Mouse (Mus musculus): ENCODE results near the gene Hist2h2ac. TPM values are rescaled to one million over a fixed set of nuclear protein-coding genes. Genes with fewer than 3 reads are reported as not detected.
"Not testable (repeated sequence)": the region's sequence is repeated elsewhere in the genome, so short reads cannot be mapped to it uniquely, and the experiment has no call there.

Hist2h2ac gene
- polyA plus RNA-seq, 1 experiment from 2014 or later: 7.8 TPM

- no peak for DNase-seq (ENCODE audit: low spot score)
- no peak overlapping the region for H3K4me2 ChIP-seq (ENCODE audit: low read depth)
- H3K36me3 ChIP-seq (ENCODE audit: control insufficient read depth, insufficient read depth, low read length): no peaks in the 10 kb centered on the region
- H3K4me1 ChIP-seq (ENCODE audit: control insufficient read depth, insufficient read depth, low read length): 0 out of 2 replicates have a peak, but pooled peaks cover 2% of the 10 kb centered on the region
- 90% methylated on average over 3 of the region's 3 CpGs for WGBS
- no peak for ATAC-seq (ENCODE audit: insufficient read depth, low FRiP score, low TSS enrichment)
- H3K9ac ChIP-seq (ENCODE audit: low read length): no peak overlapping the region
- no peak overlapping the region for H3K4me3 ChIP-seq (ENCODE audit: low read depth, low read length)
- no peak overlapping the region for H3K27ac ChIP-seq (ENCODE audit: low read depth, low read length)
- H3K9me3 ChIP-seq (ENCODE audit: control insufficient read depth, low read length): no peaks in the 10 kb centered on the region
- H3K27me3 ChIP-seq (ENCODE audit: control insufficient read depth, insufficient read depth, low read length): no peaks in the 10 kb centered on the region
These were observed 31.1 kb upstream of the Hist2h2ac start for GRCm38 (mm10) chr3:96251787-96252186.

GRCm38 (mm10) chr3:96250890-96251289 lies 30.2 kb upstream of the Hist2h2ac start:
- ATAC-seq (ENCODE audit: insufficient read depth, low FRiP score, low TSS enrichment) (no peak), DNase-seq (ENCODE audit: low spot score) (no peak)
- H3K9me3 ChIP-seq (ENCODE audit: control insufficient read depth, low read length): no peaks in the 10 kb centered on the region
- H3K4me2 ChIP-seq (ENCODE audit: low read depth): no peak overlapping the region
- no peak overlapping the region for H3K9ac ChIP-seq (ENCODE audit: low read length)
- H3K4me3 ChIP-seq (ENCODE audit: low read depth, low read length): no peak overlapping the region
- 0 out of 2 replicates have a peak, but pooled peaks cover 2% of the 10 kb centered on the region for H3K4me1 ChIP-seq (ENCODE audit: control insufficient read depth, insufficient read depth, low read length)
- 61% methylated on average over 3 of the region's 3 CpGs for WGBS
- no peak overlapping the region for H3K27ac ChIP-seq (ENCODE audit: low read depth, low read length)
- no peaks in the 10 kb centered on the region for H3K36me3 ChIP-seq (ENCODE audit: control insufficient read depth, insufficient read depth, low read length)
- H3K27me3 ChIP-seq (ENCODE audit: control insufficient read depth, insufficient read depth, low read length): no peaks in the 10 kb centered on the region

GRCm38 (mm10) chr3:96249034-96249345 lies 28.3 kb upstream of the Hist2h2ac start:
- no peak for ATAC-seq (ENCODE audit: insufficient read depth, low FRiP score, low TSS enrichment)
- Histone ChIP-seq H3K9ac (ENCODE audit: low read length) (no peak overlapping the region), H3K4me2 (ENCODE audit: low read depth) (peak overlapping the region; percentile 21), H3K4me3 (ENCODE audit: low read depth, low read length) (peak overlapping the region; percentile 10; the same call in 1 of the 2 replicates), H3K27ac (ENCODE audit: low read depth, low read length) (no peak overlapping the region), H3K27me3 (ENCODE audit: control insufficient read depth, insufficient read depth, low read length) (no peaks in the 10 kb centered on the region), H3K4me1 (ENCODE audit: control insufficient read depth, insufficient read depth, low read length) (peaks cover 7% of the 10 kb centered on the region; the same call in 1 of the 2 replicates), H3K9me3 (ENCODE audit: control insufficient read depth, low read length) (no peaks in the 10 kb centered on the region), H3K36me3 (ENCODE audit: control insufficient read depth, insufficient read depth, low read length) (no peaks in the 10 kb centered on the region)
- no peak for DNase-seq (ENCODE audit: low spot score)
- 62% methylated on average over 4 of the region's 4 CpGs for WGBS

GRCm38 (mm10) chr3:96248141-96249033 lies 27.7 kb upstream of the Hist2h2ac start:
- Histone ChIP-seq H3K4me3 (ENCODE audit: low read depth, low read length) (peak overlapping the region; percentile 32), H3K36me3 (ENCODE audit: control insufficient read depth, insufficient read depth, low read length) (no peaks in the 10 kb centered on the region), H3K4me2 (ENCODE audit: low read depth) (peak overlapping the region; percentile 54), H3K27me3 (ENCODE audit: control insufficient read depth, insufficient read depth, low read length) (no peaks in the 10 kb centered on the region), H3K27ac (ENCODE audit: low read depth, low read length) (no peak overlapping the region), H3K9ac (ENCODE audit: low read length) (no peak overlapping the region), H3K4me1 (ENCODE audit: control insufficient read depth, insufficient read depth, low read length) (peaks cover 7% of the 10 kb centered on the region; the same call in 1 of the 2 replicates), H3K9me3 (ENCODE audit: control insufficient read depth, low read length) (no peaks in the 10 kb centered on the region)
- WGBS: 51% methylated on average over 6 of the region's 6 CpGs
- ATAC-seq (ENCODE audit: insufficient read depth, low FRiP score, low TSS enrichment): no peak
- no peak for DNase-seq (ENCODE audit: low spot score)

GRCm38 (mm10) chr3:96247356-96248140 lies 26.9 kb upstream of the Hist2h2ac start:
- no peaks in the 10 kb centered on the region for H3K9me3 ChIP-seq (ENCODE audit: control insufficient read depth, low read length)
- no peaks in the 10 kb centered on the region for H3K27me3 ChIP-seq (ENCODE audit: control insufficient read depth, insufficient read depth, low read length)
- ATAC-seq (ENCODE audit: insufficient read depth, low FRiP score, low TSS enrichment) (no peak), DNase-seq (ENCODE audit: low spot score) (peak; percentile 25)
- 2% methylated on average over 11 of the region's 11 CpGs for WGBS
- H3K36me3 ChIP-seq (ENCODE audit: control insufficient read depth, insufficient read depth, low read length): no peaks in the 10 kb centered on the region
- peaks cover 7% of the 10 kb centered on the region; the same call in 1 of the 2 replicates for H3K4me1 ChIP-seq (ENCODE audit: control insufficient read depth, insufficient read depth, low read length)
- H3K4me2 ChIP-seq (ENCODE audit: low read depth): peak overlapping the region; percentile 54
- peak overlapping the region; percentile 64 for H3K9ac ChIP-seq (ENCODE audit: low read length)
- H3K27ac ChIP-seq (ENCODE audit: low read depth, low read length): no peak overlapping the region; the same call in 1 of the 2 replicates
- H3K4me3 ChIP-seq (ENCODE audit: low read depth, low read length): peak overlapping the region; percentile 32

GRCm38 (mm10) chr3:96246427-96246856 lies 25.8 kb upstream of the Hist2h2ac start, which contains the start of gene Hist2h3c1:
Gene Hist2h3c1 (plus strand): TSS chr3:96246685.
- ATAC-seq (ENCODE audit: insufficient read depth, low FRiP score, low TSS enrichment): peak; percentile 91
- no CpG with 5 or more reads among the region's 47 CpGs for WGBS

GRCm38 (mm10) chr3:96246018-96246417 lies 25.3 kb upstream of the Hist2h2ac start:
- not testable (repeated sequence) for H3K36me3 ChIP-seq (ENCODE audit: control insufficient read depth, insufficient read depth, low read length); DNase-seq (ENCODE audit: low spot score); H3K4me1 ChIP-seq (ENCODE audit: control insufficient read depth, insufficient read depth, low read length); H3K4me2 ChIP-seq (ENCODE audit: low read depth); H3K27me3 ChIP-seq (ENCODE audit: control insufficient read depth, insufficient read depth, low read length); H3K27ac ChIP-seq (ENCODE audit: low read depth, low read length); H3K9ac ChIP-seq (ENCODE audit: low read length); H3K9me3 ChIP-seq (ENCODE audit: control insufficient read depth, low read length)
- 0% methylated on average over 10 of the region's 21 CpGs for WGBS
- ATAC-seq (ENCODE audit: insufficient read depth, low FRiP score, low TSS enrichment): peak; percentile 21
- H3K4me3 ChIP-seq (ENCODE audit: low read depth, low read length): peak overlapping the region; percentile 23; the same call in 1 of the 2 replicates

More at GRCm38 (mm10) chr3:96246427-96246856, 25.8 kb upstream of the Hist2h2ac start, which contains the start of gene Hist2h3c1:
- not testable (repeated sequence) for H3K4me1 ChIP-seq (ENCODE audit: control insufficient read depth, insufficient read depth, low read length); H3K27me3 ChIP-seq (ENCODE audit: control insufficient read depth, insufficient read depth, low read length); H3K9me3 ChIP-seq (ENCODE audit: control insufficient read depth, low read length); DNase-seq (ENCODE audit: low spot score); H3K27ac ChIP-seq (ENCODE audit: low read depth, low read length); H3K36me3 ChIP-seq (ENCODE audit: control insufficient read depth, insufficient read depth, low read length)
- H3K4me2 ChIP-seq (ENCODE audit: low read depth): peak within 1 kb of the TSS; percentile 54
- H3K9ac ChIP-seq (ENCODE audit: low read length): peak within 1 kb of the TSS; percentile 64
- H3K4me3 ChIP-seq (ENCODE audit: low read depth, low read length): peak within 1 kb of the TSS; percentile 32

GRCm38 (mm10) chr3:96245003-96245886 lies 24.6 kb upstream of the Hist2h2ac start, which contains the start of gene Hist2h2aa1:
Gene Hist2h2aa1 (plus strand): TSS chr3:96245497.
- H3K9me3 ChIP-seq (ENCODE audit: control insufficient read depth, low read length); H3K4me1 ChIP-seq (ENCODE audit: control insufficient read depth, insufficient read depth, low read length); H3K27me3 ChIP-seq (ENCODE audit: control insufficient read depth, insufficient read depth, low read length); H3K36me3 ChIP-seq (ENCODE audit: control insufficient read depth, insufficient read depth, low read length): not testable (repeated sequence)
- Histone ChIP-seq H3K27ac (ENCODE audit: low read depth, low read length) (peak within 1 kb of the TSS; percentile 86), H3K9ac (ENCODE audit: low read length) (peak within 1 kb of the TSS; percentile 72), H3K4me2 (ENCODE audit: low read depth) (peak within 1 kb of the TSS; percentile 56), H3K4me3 (ENCODE audit: low read depth, low read length) (peak within 1 kb of the TSS; percentile 38)
- ATAC-seq (ENCODE audit: insufficient read depth, low FRiP score, low TSS enrichment) (peak; percentile 82), DNase-seq (ENCODE audit: low spot score) (peak; percentile 75)
- WGBS: under 1% methylated on average over 27 of the region's 88 CpGs
